Mouse (Mus musculus) heart, adult 2 months (tissue): ENCODE results near the gene Cacna1h. TPM values are rescaled to one million over a fixed set of nuclear protein-coding genes. Genes with fewer than 3 reads are reported as not detected.

Experiments used
- DNase-seq, 2 experiments: peaks; one replicate each; pipeline ENCODE4 v3.0.0; 2021
- H3K27ac ChIP-seq: fragments of 200-600 bp; 2 replicates; pipeline ENCODE4 v1.8.1; 2022
- H3K27me3 ChIP-seq: fragments of 200-500 bp; 2 replicates; pipeline ENCODE4 v1.6.1; 2012; ENCODE audit warnings: mild to moderate bottlenecking, low read length, inconsistent platforms, mixed read lengths; ENCODE audit not compliant: control insufficient read depth, insufficient read depth
- H3K36me3 ChIP-seq: fragments of 200-500 bp; 2 replicates; pipeline ENCODE4 v1.6.1; 2012; ENCODE audit warnings: low read length, inconsistent platforms; ENCODE audit not compliant: control insufficient read depth, insufficient read depth
- H3K4me1 ChIP-seq: fragments of 200-500 bp; 2 replicates; pipeline ENCODE4 v1.6.1; 2011; ENCODE audit warnings: low read length; ENCODE audit not compliant: control insufficient read depth, insufficient read depth
- H3K4me3 ChIP-seq: fragments of 200-600 bp; 2 replicates; pipeline ENCODE4 v1.8.1; 2022
- H3K79me2 ChIP-seq: fragments of 200-500 bp; replicated peaks from 2 replicates; pipeline ENCODE4 v1.6.1; 2012; ENCODE audit warnings: mild to moderate bottlenecking, inconsistent platforms, low read length, moderate library complexity, mixed read lengths; ENCODE audit not compliant: control insufficient read depth, insufficient read depth
- H3K9ac ChIP-seq: fragments of 200-500 bp; 2 replicates; pipeline ENCODE4 v1.6.1; 2012; ENCODE audit warnings: low read depth, mild to moderate bottlenecking, control low read depth, inconsistent platforms, low read length, mixed read lengths
- CTCF ChIP-seq: fragments of 200-600 bp; IDR thresholded peaks from 2 replicates; pipeline ENCODE4 v1.8.1; 2022; ENCODE audit warnings: antibody characterized with exemption, mild to moderate bottlenecking, moderate library complexity
- EP300 ChIP-seq: fragments of 200-500 bp; IDR thresholded peaks from 2 replicates; pipeline ENCODE4 v1.6.1; 2011; ENCODE audit warnings: low read depth, low read length, control low read depth; ENCODE audit not compliant: insufficient read depth
- POLR2A ChIP-seq: fragments of 200-500 bp; IDR thresholded peaks from 2 replicates; pipeline ENCODE4 v1.6.1; 2011; ENCODE audit warnings: mild to moderate bottlenecking, low read depth, low read length, control low read depth; ENCODE audit not compliant: insufficient read depth
- WGBS: fragments of 180-500 bp; shearing (Covaris S2); methylation state at CpG from one replicate; pipeline ENCODE4 v1.1.7; 2018; 5-methylcytosine and 5-hydroxymethylcytosine counted together
- intact Hi-C: fragments of 180-260 bp; cut with DNase I; formaldehyde crosslinking; loops from one replicate; pipeline ENCODE4 v1.15.1; 2025
- polyA plus RNA-seq: library from polyadenylated mRNA; depleted of rRNA; stranded (reverse); fragments of >200 nt; gene quantifications from 2 replicates; pipeline ENCODE4 v1.2.3, GENCODE M21; 2012
- total RNA-seq, 2 experiments: library from RNA; stranded (reverse); gene quantifications; 2 replicates each; pipeline ENCODE4 v1.2.3; 2021

The Cacna1h gene
- total and polyA plus RNA-seq, 3 experiments, result 4.5 to 20.4 (median 5.5) TPM

DNA sequence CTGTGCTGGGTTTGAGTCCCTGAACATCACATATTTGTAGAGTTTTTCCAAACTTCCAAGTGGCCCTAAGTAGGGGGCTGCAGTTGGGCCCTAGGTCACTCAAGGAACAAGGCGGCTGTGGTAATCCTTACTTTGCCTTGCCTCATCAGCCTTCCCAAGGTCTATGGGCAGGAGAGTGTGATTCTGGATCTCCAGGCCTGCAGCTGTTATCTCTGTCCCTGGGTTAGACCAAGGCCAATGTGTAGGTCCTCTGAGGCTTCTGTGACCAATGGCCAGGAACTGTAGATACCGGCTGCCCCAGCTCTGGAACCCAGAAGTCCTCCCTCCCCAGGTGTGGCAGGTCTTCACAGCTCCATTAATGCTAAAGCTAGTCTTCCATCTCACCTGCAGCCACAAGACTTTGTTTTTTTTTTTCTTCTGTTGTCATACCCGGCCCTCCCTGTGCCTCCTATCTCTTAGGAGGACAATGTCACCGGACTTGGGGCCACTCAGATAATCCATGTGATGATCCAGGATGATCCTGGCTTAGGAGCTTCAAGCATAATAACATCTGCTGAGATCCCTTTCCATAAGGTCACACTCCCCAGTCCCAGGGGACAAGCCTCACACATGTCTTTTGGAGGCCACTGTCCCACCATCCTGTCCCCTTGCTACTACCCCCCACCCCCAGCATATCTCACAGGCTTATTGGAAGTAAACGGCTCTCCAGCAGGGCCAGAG, 18.8 kb upstream of the Cacna1h start:
- TF ChIP-seq CTCF (no peak), EP300 (no peak), POLR2A (no peak)
- WGBS, result 75% methylated on average over 5 of the region's 5 CpGs

DNA sequence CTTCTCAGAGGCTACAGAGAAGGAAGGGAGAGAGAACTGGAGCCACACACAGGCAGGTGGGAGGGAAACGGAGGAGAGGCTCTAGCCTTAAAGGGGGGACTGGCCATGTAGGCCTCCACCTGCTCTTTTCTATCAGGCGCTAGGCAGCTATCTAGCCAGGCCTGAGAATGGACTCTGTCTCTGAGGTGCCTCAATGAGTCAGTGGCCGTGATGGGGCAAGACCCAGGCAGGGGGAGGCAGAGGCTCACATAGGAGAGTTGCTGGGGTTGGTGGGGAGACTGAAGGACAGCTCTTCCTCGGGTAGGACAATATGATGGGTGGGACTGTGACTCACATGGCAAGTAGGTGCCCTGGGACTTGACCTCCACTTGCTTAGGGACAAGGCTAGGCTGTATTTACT, 16.7 kb upstream of the Cacna1h start:
- Histone ChIP-seq H3K9ac (no peak overlapping the region), H3K4me3 (no peak overlapping the region)
- 68% methylated on average over 4 of the region's 4 CpGs for WGBS

More for the DNA sequence above, 18.8 kb upstream of the Cacna1h start:
- intact Hi-C loops, result no loop called here
- no peak overlapping the region for H3K4me3 ChIP-seq
- no peak for DNase-seq
- no peaks in the 10 kb centered on the region for H3K4me1 ChIP-seq
- no peaks in the 10 kb centered on the region for H3K36me3 ChIP-seq
- no peak overlapping the region for H3K27ac ChIP-seq
- H3K79me2 ChIP-seq, result no peaks in the 10 kb centered on the region
- H3K9ac ChIP-seq, result no peak overlapping the region
- no peaks in the 10 kb centered on the region for H3K27me3 ChIP-seq

DNA sequence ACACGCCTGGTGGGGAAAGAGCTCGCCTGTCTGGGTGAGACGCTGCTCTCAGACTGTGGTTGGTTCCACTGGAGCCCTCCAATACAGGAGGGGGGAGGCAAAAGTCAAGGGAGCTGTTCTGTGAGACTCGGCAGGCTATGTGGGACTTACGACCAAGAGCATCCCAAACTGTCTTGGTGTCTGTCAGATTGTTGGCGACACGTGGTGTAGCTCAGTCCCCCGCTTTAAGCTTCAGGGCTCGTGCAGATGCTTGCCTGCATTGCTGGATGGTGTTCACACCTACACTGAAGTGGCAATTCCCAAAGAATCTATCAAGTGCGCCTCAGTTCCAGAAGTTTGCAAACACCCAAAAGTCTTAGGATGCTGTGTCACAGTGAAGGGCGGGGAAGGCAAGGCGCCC, 14.3 kb upstream of the Cacna1h start:
- Histone ChIP-seq H3K4me3 (no peak overlapping the region), H3K36me3 (no peaks in the 10 kb centered on the region), H3K9ac (no peak overlapping the region), H3K79me2 (no peaks in the 10 kb centered on the region), H3K27me3 (no peaks in the 10 kb centered on the region), H3K27ac (no peak overlapping the region), H3K4me1 (no peaks in the 10 kb centered on the region)
- WGBS, result 78% methylated on average over 12 of the region's 12 CpGs
- DNase-seq, result no peak
- TF ChIP-seq EP300 (no peak), POLR2A (no peak), CTCF (no peak)
- intact Hi-C loops, result no loop called here

More for the DNA sequence above, 16.7 kb upstream of the Cacna1h start:
- Histone ChIP-seq H3K27ac (no peak overlapping the region), H3K79me2 (no peaks in the 10 kb centered on the region), H3K27me3 (no peaks in the 10 kb centered on the region), H3K4me1 (no peaks in the 10 kb centered on the region), H3K36me3 (no peaks in the 10 kb centered on the region)
- no peak for DNase-seq
- intact Hi-C loops, result no loop called here
- TF ChIP-seq CTCF, result no peak
- TF ChIP-seq EP300, result no peak

DNA sequence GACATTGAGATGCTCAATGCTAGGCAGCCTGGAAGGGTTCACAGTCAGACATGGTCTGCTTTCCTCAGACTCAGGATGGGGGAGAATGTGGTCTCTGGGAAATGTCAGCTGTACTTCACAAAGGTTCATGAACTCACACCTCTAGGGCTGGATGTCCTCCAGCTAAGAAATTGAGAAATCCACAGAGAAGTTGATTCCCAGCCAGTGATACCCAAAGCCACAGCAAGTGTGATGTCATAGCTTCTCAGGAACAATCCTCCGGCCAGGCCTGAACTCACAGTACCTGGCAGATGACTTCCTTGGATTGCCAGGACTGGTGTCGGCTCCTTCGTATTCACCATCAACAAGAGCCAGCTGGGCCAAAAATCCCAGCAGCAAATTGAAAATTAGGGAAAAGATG, 12.3 kb upstream of the Cacna1h start:
- Histone ChIP-seq H3K79me2 (no peaks in the 10 kb centered on the region), H3K9ac (no peak overlapping the region), H3K4me1 (no peaks in the 10 kb centered on the region), H3K4me3 (no peak overlapping the region), H3K27ac (no peak overlapping the region), H3K36me3 (no peaks in the 10 kb centered on the region), H3K27me3 (no peaks in the 10 kb centered on the region)
- DNase-seq, result no peak
- no peak for TF ChIP-seq POLR2A
- TF ChIP-seq CTCF, result no peak
- no peak for TF ChIP-seq EP300
- intact Hi-C loops, result no loop called here
- WGBS, result 80% methylated on average over 3 of the region's 3 CpGs

DNA sequence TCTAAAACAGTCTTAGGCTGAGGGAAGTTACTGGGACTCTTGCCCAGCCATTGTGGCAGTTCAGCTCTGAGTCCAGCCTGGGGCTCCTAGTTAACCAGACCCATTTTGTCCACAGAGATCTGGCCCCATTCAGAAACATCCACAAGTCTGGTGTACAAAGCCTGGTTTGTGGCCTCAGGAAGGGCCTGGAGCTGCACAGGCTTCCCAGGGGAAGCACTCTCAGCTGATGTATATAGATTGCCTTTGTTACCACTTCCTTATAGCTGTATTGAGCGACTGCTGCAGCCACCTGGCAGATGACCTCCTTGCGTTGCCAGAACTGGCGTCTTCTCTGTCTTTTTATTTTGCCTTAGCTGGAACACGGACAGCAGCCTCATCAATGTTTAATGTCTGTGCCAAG, 11.5 kb upstream of the Cacna1h start:
- Histone ChIP-seq H3K9ac (no peak overlapping the region), H3K4me3 (no peak overlapping the region), H3K36me3 (no peaks in the 10 kb centered on the region), H3K27ac (no peak overlapping the region), H3K79me2 (no peaks in the 10 kb centered on the region), H3K4me1 (no peaks in the 10 kb centered on the region), H3K27me3 (no peaks in the 10 kb centered on the region)
- WGBS, result 31% methylated on average over 4 of the region's 4 CpGs
- intact Hi-C loops, result no loop called here
- no peak for DNase-seq
- TF ChIP-seq EP300, result no peak
- no peak for TF ChIP-seq CTCF
- no peak for TF ChIP-seq POLR2A

DNA sequence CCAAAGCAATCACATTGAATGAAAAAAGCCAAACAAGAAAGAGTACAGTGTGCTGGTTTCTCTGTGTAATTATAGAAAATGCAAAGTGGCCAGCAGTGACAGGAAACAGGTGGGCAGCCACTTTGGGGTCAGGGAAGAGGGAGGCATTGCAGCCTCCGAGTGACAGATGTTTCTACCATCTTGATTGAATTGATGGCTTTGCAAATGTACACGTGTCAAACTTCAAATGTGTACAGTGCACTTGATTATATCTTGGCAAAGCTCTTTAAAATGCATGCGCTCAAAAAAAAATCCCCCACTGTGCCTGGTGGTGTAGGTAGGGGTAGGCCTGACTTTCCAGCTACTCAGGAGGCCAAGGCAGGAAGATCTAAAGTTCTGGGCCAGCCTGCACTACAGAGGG, 9.3 kb upstream of the Cacna1h start:
- no peak for DNase-seq
- intact Hi-C loops, result no loop called here
- H3K4me3 ChIP-seq, result no peak overlapping the region
- TF ChIP-seq POLR2A, result no peak
- no peak for TF ChIP-seq EP300
- no peak for TF ChIP-seq CTCF
- WGBS, result 66% methylated on average over 3 of the region's 3 CpGs
- no peaks in the 10 kb centered on the region for H3K36me3 ChIP-seq
- no peak overlapping the region for H3K27ac ChIP-seq
- H3K4me1 ChIP-seq, result no peaks in the 10 kb centered on the region
- no peaks in the 10 kb centered on the region for H3K27me3 ChIP-seq
- H3K79me2 ChIP-seq, result no peaks in the 10 kb centered on the region
- no peak overlapping the region for H3K9ac ChIP-seq
